21 mouse cellular contexts compared by ENCODE assay signal in the genomic region with DNA sequence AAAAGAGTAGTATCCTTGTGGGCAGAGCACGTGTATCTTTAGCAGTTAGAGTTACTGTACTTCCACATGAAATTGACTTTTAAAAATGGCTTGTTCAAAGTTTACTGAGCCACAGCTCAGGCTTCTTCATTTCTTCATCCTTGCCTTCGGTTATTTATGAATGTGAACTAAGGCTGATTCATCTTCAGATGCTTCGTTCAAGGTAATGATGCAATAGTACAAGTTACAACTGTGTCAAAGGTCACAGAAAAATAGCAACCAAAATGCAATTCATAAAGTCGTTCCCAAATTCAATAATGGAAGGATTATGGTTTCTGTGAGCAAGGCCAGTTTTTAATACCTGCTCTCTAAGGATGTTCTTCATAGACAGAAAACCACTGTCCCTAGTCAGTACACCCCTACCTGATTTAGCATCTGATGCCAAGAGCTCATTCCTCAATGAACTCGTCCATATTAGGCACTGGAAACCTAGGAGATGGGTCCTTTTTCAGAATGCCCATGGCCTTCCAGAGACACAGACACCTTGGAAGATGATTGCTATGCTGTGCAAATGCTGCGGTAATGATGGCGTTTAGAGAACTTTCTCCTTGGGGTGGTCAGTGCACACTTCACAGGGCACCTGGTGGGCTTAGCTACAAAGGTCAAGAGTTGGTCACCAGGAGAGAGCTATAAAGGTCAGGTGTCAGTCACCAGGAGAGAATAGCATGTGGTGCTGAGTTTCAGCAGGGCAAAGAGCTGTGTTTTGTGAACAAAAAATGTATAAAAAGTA. TPM values are rescaled to one million over a fixed set of nuclear protein-coding genes. Genes with fewer than 3 reads are reported as not detected.
DNase-seq lines count a peak whose midpoint lies in the region; ATAC-seq and TF ChIP-seq lines count a peak whose summit lies in the region.
"Had no signal": no experiment of that assay in that cellular context is flagged by ENCODE, and none has a peak within 500 bp of the region (broad histone marks: within the 10 kb centered on the region; RNA-seq: fewer than 3 reads in every experiment).

No protein-coding gene starts in this region.

- no peaks in the 10 kb centered on the region for H3K27me3 ChIP-seq in liver, postnatal 0 days (ENCODE audit: insufficient read depth, low read length)
- H3K27me3 ChIP-seq: embryonic facial prominence, embryonic 12.5 days; forebrain, embryonic 15.5 days; heart, embryonic 13.5 days; hindbrain, embryonic 12.5 days had no signal

- H3K4me2 ChIP-seq in liver, postnatal 0 days (ENCODE audit: low read depth, low read length) = no peak overlapping the region
- H3K4me2 ChIP-seq: embryonic facial prominence, embryonic 12.5 days; forebrain, embryonic 15.5 days; heart, embryonic 13.5 days; hindbrain, embryonic 12.5 days had no signal

- H3K9ac ChIP-seq in liver, postnatal 0 days (replicated peaks) = no peak overlapping the region
- H3K9ac ChIP-seq: embryonic facial prominence, embryonic 12.5 days; forebrain, embryonic 15.5 days; heart, embryonic 13.5 days; hindbrain, embryonic 12.5 days had no signal

- no peaks in the 10 kb centered on the region for H3K9me3 ChIP-seq in liver, postnatal 0 days (ENCODE audit: low read length)
- H3K9me3 ChIP-seq: embryonic facial prominence, embryonic 12.5 days; forebrain, embryonic 15.5 days; G1E; heart, embryonic 13.5 days; hindbrain, embryonic 12.5 days had no signal

- TF ChIP-seq EP300 in liver, postnatal 0 days (IDR thresholded peaks at IDR 0.05; ENCODE audit: low read depth) = no peak

- no peak for TF ChIP-seq CTCF in liver, postnatal 0 days (IDR thresholded peaks at IDR 0.05; ENCODE audit: low read depth)

- WGBS in liver, postnatal 0 days (ENCODE audit: insufficient replicate concordance) = 68% methylated on average over 7 of the region's 7 CpGs

- intact Hi-C loops in heart, postnatal 10 days (cut with DNase I) = no loop called here
- intact Hi-C loops in left cerebral cortex, postnatal 4 days (cut with DNase I) = no loop called here

- no peak for ATAC-seq in liver, postnatal 0 days
- no peak; the same call in 1 of the 2 replicates for ATAC-seq in granulocyte monocyte progenitor cell, adult 5-6 weeks (replicated peaks; ENCODE audit: poor library complexity, severe bottlenecking)
- ATAC-seq: CD4-positive, CD25-positive, alpha-beta regulatory T cell, adult 4 months; forebrain, embryonic 15.5 days; hindbrain, embryonic 16.5 days; inflammation-experienced regulatory T-cells, adult 6 months had no signal

- H3K4me1 ChIP-seq in liver, postnatal 0 days (ENCODE audit: insufficient read depth) = peaks cover 16% of the 10 kb centered on the region
- H3K4me1 ChIP-seq: embryonic facial prominence, embryonic 12.5 days; forebrain, embryonic 15.5 days; hindbrain, embryonic 12.5 days had no signal

- no peaks in the 10 kb centered on the region for H3K36me3 ChIP-seq in liver, postnatal 0 days (replicated peaks; ENCODE audit: insufficient read depth, low read length)
- H3K36me3 ChIP-seq: embryonic facial prominence, embryonic 12.5 days; forebrain, embryonic 15.5 days; G1E; heart, embryonic 13.5 days; hindbrain, embryonic 12.5 days had no signal

- peak; percentile 80 for DNase-seq in heart, adult 11 months
- DNase-seq in heart, postnatal 10 days = no peak
- DNase-seq in lung, postnatal 36 days = peak; percentile 6
- DNase-seq in lung, postnatal 10 days = no peak
- no peak for DNase-seq in liver, postnatal 0 days
- DNase-seq in left cerebral cortex, postnatal 4 days = no peak
- DNase-seq: B cell, adult 2 months; cerebellum, adult 11 months; cerebellum, adult 8-10 months; cerebellum, postnatal 25 days; gastrocnemius, postnatal 10 days; heart, postnatal 4 days had no signal

- H3K4me3 ChIP-seq in liver, postnatal 0 days (ENCODE audit: low read depth, low read length) = no peak overlapping the region
- H3K4me3 ChIP-seq: embryonic facial prominence, embryonic 12.5 days; forebrain, embryonic 15.5 days; heart, embryonic 13.5 days; hindbrain, embryonic 12.5 days had no signal

- H3K27ac ChIP-seq in liver, postnatal 0 days (ENCODE audit: low read depth) = peak overlapping the region; percentile 66; the same call in 1 of the 2 replicates
- H3K27ac ChIP-seq: embryonic facial prominence, embryonic 12.5 days; forebrain, embryonic 15.5 days; heart, embryonic 13.5 days; hindbrain, embryonic 12.5 days had no signal

RNA-seq across cellular contexts. Expression of gene Minpp1, which starts 47.4 kb away (rescaled TPM):
- 10 to 100 TPM; 21.8 to 24.6 TPM for total RNA-seq in heart, postnatal 10 days (2021)
- 63.7 and 71.9 TPM in 2 replicates for polyA plus RNA-seq in liver, postnatal 0 days (2015; fragmentation: Nextera tagmentation; extraction: Ambion mirVana)
- total RNA-seq in left cerebral cortex, postnatal 4 days (2021) = 10 to 100 TPM; 47.2 to 48.5 TPM
- total RNA-seq in granulocyte monocyte progenitor cell, adult 5-6 weeks (2014; fragmentation: Nextera tagmentation) = 36.3 and 45.2 TPM in 2 replicates
- 37.9 and 49.9 TPM in 2 replicates for total RNA-seq in granulocyte monocyte progenitor cell, adult 5-6 weeks (2017)

Comparison
In these comparisons a context has a peak if more than half of its experiments do, and no peak if none do; other contexts are left out.
1. DNase-seq: peak in heart, adult 11 months (single experiment) and lung, postnatal 36 days (single experiment); none in heart, postnatal 10 days (0 of 2), lung, postnatal 10 days (single experiment), liver, postnatal 0 days (single experiment) and left cerebral cortex, postnatal 4 days (single experiment).